Mouse (Mus musculus) heart, postnatal 25 days (tissue): ENCODE data around the gene Zp3r. TPM values are rescaled to one million over a fixed set of nuclear protein-coding genes. Genes with fewer than 3 reads are reported as not detected.

Source experiments
- total RNA-seq, 2 experiments: library from RNA; stranded (reverse); gene quantifications; 2 replicates each; pipeline ENCODE4 v1.2.3; 2021

Gene Zp3r
- total RNA-seq, 2 experiments from 2014 or later = not detected

Other genes starting within 250 kb of the Zp3r start
- not detected for gene Cd55b, start 206.6 kb downstream of the Zp3r start, total RNA-seq
- 10 to 100 TPM in 1 of 2 experiments, 1 to 10 TPM in 1; 9.1 to 10.7 TPM for gene Cd55, start 166.9 kb downstream of the Zp3r start, total RNA-seq
- not detected for gene C4bp, start 32.0 kb upstream of the Zp3r start, total RNA-seq
- gene Gm29427, start 86.2 kb upstream of the Zp3r start, total RNA-seq = under 1 TPM in 1 of 2 experiments, not detected in 1; 0.23 TPM
- gene Yod1, start 87.7 kb upstream of the Zp3r start, total RNA-seq = 1 to 10 TPM; 4.6 to 5.8 TPM
- 10 to 100 TPM; 64.4 to 69.2 TPM for gene Pfkfb2, start 99.6 kb upstream of the Zp3r start, total RNA-seq
- under 1 TPM; 0.31 to 0.64 TPM for gene AA986860, start 102.4 kb upstream of the Zp3r start, total RNA-seq
- gene Fcamr, start 171.3 kb upstream of the Zp3r start, total RNA-seq = under 1 TPM; 0.48 to 0.70 TPM
- gene Pigr, start 197.1 kb upstream of the Zp3r start, total RNA-seq = not detected
- gene Fcmr, start 236.0 kb upstream of the Zp3r start, total RNA-seq = 1 to 10 TPM; 1.2 to 2.4 TPM